Mouse (Mus musculus) liver, embryonic 11.5 days (tissue): ENCODE measurements around the gene Terf2ip. TPM values are rescaled to one million over a fixed set of nuclear protein-coding genes. Genes with fewer than 3 reads are reported as not detected.

ENCODE experiments used
- ATAC-seq: fragments of 200-750 bp; cut with Nextera tagmentation; replicated peaks from 2 replicates; pipeline ENCODE4 v1.8.0; 2017; ENCODE audit warnings: moderate number of reproducible peaks, mild to moderate bottlenecking, moderate TSS enrichment, moderate library complexity; ENCODE audit not compliant: low FRiP score
- DNase-seq: peaks from one replicate; pipeline ENCODE4 v3.0.0-alpha.2; 2017; ENCODE audit warnings: low spot score
- H3K27ac ChIP-seq: fragments of 300-500 bp; sonication (generic); 2 replicates; pipeline ENCODE4 v1.5.1; 2014; ENCODE audit warnings: mild to moderate bottlenecking, low read depth, low read length, control low read depth
- H3K27me3 ChIP-seq: fragments of 300-500 bp; sonication (generic); replicated peaks from 2 replicates; pipeline ENCODE4 v1.6.1; 2014; ENCODE audit warnings: low read length, mixed read lengths; ENCODE audit not compliant: control insufficient read depth, insufficient read depth
- H3K36me3 ChIP-seq: fragments of 300-500 bp; sonication (generic); 2 replicates; pipeline ENCODE4 v1.6.1; 2014; ENCODE audit warnings: mild to moderate bottlenecking, low read length, moderate library complexity, mixed read lengths; ENCODE audit not compliant: control insufficient read depth, insufficient read depth
- H3K4me1 ChIP-seq: fragments of 300-500 bp; sonication (generic); replicated peaks from 2 replicates; pipeline ENCODE4 v1.6.1; 2014; ENCODE audit warnings: low read length, mixed read lengths; ENCODE audit not compliant: control insufficient read depth, insufficient read depth
- H3K4me2 ChIP-seq: fragments of 300-500 bp; sonication (generic); 2 replicates; pipeline ENCODE4 v1.6.1; 2014; ENCODE audit warnings: mild to moderate bottlenecking, control low read depth, moderate library complexity
- H3K4me3 ChIP-seq: fragments of 300-500 bp; sonication (generic); 2 replicates; pipeline ENCODE4 v1.5.1; 2014; ENCODE audit warnings: low read depth, low read length, control low read depth
- H3K9ac ChIP-seq: fragments of 300-500 bp; sonication (generic); 2 replicates; pipeline ENCODE4 v1.6.1; 2014; ENCODE audit warnings: low read depth, low read length, control low read depth
- H3K9me3 ChIP-seq: fragments of 300-500 bp; sonication (generic); 2 replicates; pipeline ENCODE4 v1.6.1; 2016; ENCODE audit warnings: low read length, inconsistent platforms, mixed read lengths; ENCODE audit not compliant: control insufficient read depth
- WGBS: fragments of 180-500 bp; shearing (Covaris S2); extraction: QIAGEN DNeasy Blood & Tissue Kit; methylation state at CpG from one replicate; pipeline ENCODE4 v1.1.7; 2014; 5-methylcytosine and 5-hydroxymethylcytosine counted together
- polyA plus RNA-seq: library from polyadenylated mRNA; unstranded; fragments of >200 nt; fragmentation: Nextera tagmentation; extraction: Ambion mirVana; gene quantifications from 2 replicates; pipeline ENCODE4 v1.2.1, GENCODE M21; 2014

Gene Terf2ip
- polyA plus RNA-seq, 1 experiment from 2014 or later: 15.2 TPM

- peaks cover 35% of the 10 kb centered on the region for H3K36me3 ChIP-seq
- WGBS: 4% methylated on average over 32 of the region's 33 CpGs
- no peaks in the 10 kb centered on the region; the same call in 1 of the 2 replicates for H3K4me1 ChIP-seq
- no peaks in the 10 kb centered on the region for H3K27me3 ChIP-seq
- no peaks in the 10 kb centered on the region for H3K9me3 ChIP-seq
- peak within 1 kb of the TSS; percentile 85 for H3K9ac ChIP-seq
- DNase-seq (peak; percentile 90), ATAC-seq (peak; percentile 95)
- peak within 1 kb of the TSS; percentile 10; the same call in 1 of the 2 replicates for H3K27ac ChIP-seq
- H3K4me3 ChIP-seq: peak within 1 kb of the TSS; percentile 83
- peak within 1 kb of the TSS; percentile 74 for H3K4me2 ChIP-seq
Measured at GRCm38 (mm10) chr8:111992013-111992702, 19.0 kb upstream of the Terf2ip start, which contains the start of gene Adat1. Gene Adat1, minus strand, starts transcription at chr8:111992302.

GRCm38 (mm10) chr8:111992703-111993039 lies 18.5 kb upstream of the Terf2ip start:
- no peaks in the 10 kb centered on the region for H3K27me3 ChIP-seq
- H3K9me3 ChIP-seq: no peaks in the 10 kb centered on the region
- H3K4me3 ChIP-seq: peak overlapping the region; percentile 83
- no peak overlapping the region for H3K9ac ChIP-seq
- peaks cover 39% of the 10 kb centered on the region for H3K36me3 ChIP-seq
- no peak for DNase-seq
- H3K4me1 ChIP-seq: no peaks in the 10 kb centered on the region; the same call in 1 of the 2 replicates
- no peak overlapping the region for H3K27ac ChIP-seq
- no peak for ATAC-seq
- WGBS: 66% methylated on average over 3 of the region's 3 CpGs
- H3K4me2 ChIP-seq: peak overlapping the region; percentile 74

GRCm38 (mm10) chr8:112004754-112005153 lies 6.4 kb upstream of the Terf2ip start:
- no peak overlapping the region for H3K9ac ChIP-seq
- no peak overlapping the region for H3K4me3 ChIP-seq
- no peaks in the 10 kb centered on the region for H3K27me3 ChIP-seq
- ATAC-seq (no peak), DNase-seq (no peak)
- H3K27ac ChIP-seq: no peak overlapping the region
- no peaks in the 10 kb centered on the region for H3K9me3 ChIP-seq
- peaks cover 4% of the 10 kb centered on the region for H3K4me1 ChIP-seq
- peaks cover 47% of the 10 kb centered on the region for H3K36me3 ChIP-seq
- H3K4me2 ChIP-seq: no peak overlapping the region

GRCm38 (mm10) chr8:112005601-112006000 lies 5.6 kb upstream of the Terf2ip start:
- 93% methylated on average over 6 of the region's 6 CpGs for WGBS

GRCm38 (mm10) chr8:112007669-112008068 lies 3.5 kb upstream of the Terf2ip start:
- Histone ChIP-seq H3K9me3 (no peaks in the 10 kb centered on the region), H3K27me3 (no peaks in the 10 kb centered on the region), H3K27ac (no peak overlapping the region), H3K4me2 (peak overlapping the region; percentile 16; the same call in 1 of the 2 replicates), H3K9ac (no peak overlapping the region), H3K4me1 (peaks cover 11% of the 10 kb centered on the region), H3K36me3 (peaks cover 19% of the 10 kb centered on the region), H3K4me3 (no peak overlapping the region)
- DNase-seq (no peak), ATAC-seq (no peak)
- whole genome bisulfite sequencing: 57% methylated on average over 2 of the region's 2 CpGs

More at GRCm38 (mm10) chr8:112005601-112006000, 5.6 kb upstream of the Terf2ip start:
- no peaks in the 10 kb centered on the region for H3K9me3 ChIP-seq
- no peaks in the 10 kb centered on the region for H3K27me3 ChIP-seq
- H3K4me2 ChIP-seq: no peak overlapping the region
- H3K9ac ChIP-seq: no peak overlapping the region
- H3K36me3 ChIP-seq: peaks cover 39% of the 10 kb centered on the region
- ATAC-seq (no peak), DNase-seq (no peak)
- no peak overlapping the region for H3K4me3 ChIP-seq
- no peak overlapping the region for H3K27ac ChIP-seq
- peaks cover 8% of the 10 kb centered on the region for H3K4me1 ChIP-seq

- WGBS: 81% methylated on average over 7 of the region's 7 CpGs
- H3K9ac ChIP-seq: no peak overlapping the region
- peaks cover 10% of the 10 kb centered on the region for H3K36me3 ChIP-seq
- peaks cover 17% of the 10 kb centered on the region for H3K4me1 ChIP-seq
- H3K27ac ChIP-seq: no peak overlapping the region
- no peak overlapping the region; the same call in 1 of the 2 replicates for H3K4me3 ChIP-seq
- H3K4me2 ChIP-seq: peak overlapping the region; percentile 88
- no peak for ATAC-seq
- no peaks in the 10 kb centered on the region for H3K9me3 ChIP-seq
- DNase-seq: no peak
- H3K27me3 ChIP-seq: no peaks in the 10 kb centered on the region
Measured at GRCm38 (mm10) chr8:112009558-112009957, 1.6 kb upstream of the Terf2ip start.

GRCm38 (mm10) chr8:112011816-112012242 lies 631 bp downstream of the Terf2ip start:
- H3K27ac ChIP-seq: peak overlapping the region; percentile 66
- ATAC-seq: peak; percentile 44
- H3K9me3 ChIP-seq: no peaks in the 10 kb centered on the region
- peak overlapping the region; percentile 87 for H3K9ac ChIP-seq
- peaks cover 17% of the 10 kb centered on the region for H3K4me1 ChIP-seq
- peak overlapping the region; percentile 83 for H3K4me2 ChIP-seq
- H3K4me3 ChIP-seq: peak overlapping the region; percentile 87
- under 1% methylated on average over 40 of the region's 40 CpGs for WGBS
- peak; percentile 52 for DNase-seq
- H3K27me3 ChIP-seq: no peaks in the 10 kb centered on the region
- peaks cover 4% of the 10 kb centered on the region; the same call in 1 of the 2 replicates for H3K36me3 ChIP-seq

GRCm38 (mm10) chr8:112014936-112015335 lies 3.7 kb downstream of the Terf2ip start, which contains the start of gene Gm6793:
Gene Gm6793, minus strand, starts transcription at chr8:112015036.
- Histone ChIP-seq H3K9me3 (no peaks in the 10 kb centered on the region), H3K4me1 (peaks cover 12% of the 10 kb centered on the region), H3K27ac (no peak within 1 kb of the TSS), H3K4me3 (no peak within 1 kb of the TSS), H3K36me3 (peaks cover 9% of the 10 kb centered on the region; the same call in 1 of the 2 replicates), H3K9ac (no peak within 1 kb of the TSS), H3K4me2 (no peak within 1 kb of the TSS), H3K27me3 (no peaks in the 10 kb centered on the region)
- 94% methylated on average over 11 of the region's 11 CpGs for WGBS
- ATAC-seq (no peak), DNase-seq (no peak)

- no peak for DNase-seq
- H3K9me3 ChIP-seq: no peaks in the 10 kb centered on the region
- H3K27ac ChIP-seq: no peak overlapping the region
- no peaks in the 10 kb centered on the region for H3K4me1 ChIP-seq
- H3K27me3 ChIP-seq: no peaks in the 10 kb centered on the region
- ATAC-seq: no peak
- 72% methylated on average over 7 of the region's 7 CpGs for WGBS
- H3K4me3 ChIP-seq: no peak overlapping the region
- H3K4me2 ChIP-seq: no peak overlapping the region
- no peaks in the 10 kb centered on the region for H3K36me3 ChIP-seq
- no peak overlapping the region for H3K9ac ChIP-seq
Measured at GRCm38 (mm10) chr8:112029455-112029854, 18.3 kb downstream of the Terf2ip start.
